Mouse (Mus musculus) ES-Bruce4 (cell line): ENCODE data around the gene Clcn6.

Experiments used
- EP300 ChIP-seq: IDR thresholded peaks from 2 replicates; pipeline ENCODE4 v1.6.1; 2011; ENCODE audit warnings: low read depth, low read length; ENCODE audit not compliant: insufficient read depth
- POLR2A ChIP-seq: IDR thresholded peaks from one replicate; pipeline ENCODE4 v1.8.1; 2011; ENCODE audit warnings: low read length; ENCODE audit not compliant: insufficient read depth

GRCm38 (mm10) chr4:148087091-148087906 lies 48.7 kb upstream of the Clcn6 start:
- TF ChIP-seq EP300 (peak; percentile 57; the same call in 1 of the 2 replicates), POLR2A (no peak)
